Mouse (Mus musculus) CD4-positive naive resting alpha-beta T cell, adult 57 days (primary cell): ENCODE measurements around the gene Tmem37. TPM values are rescaled to one million over a fixed set of nuclear protein-coding genes. Genes with fewer than 3 reads are reported as not detected.

Source experiments
- total RNA-seq: library from RNA; stranded (reverse); gene quantifications from one replicate; pipeline ENCODE4 v1.2.4, GENCODE M21; 2023

The Tmem37 gene
- 0.74 TPM for total RNA-seq

GRCm38 (mm10) chr1:120073519-120074306 is at the start of gene Tmem37:
TSS of gene Tmem37 (minus strand) at chr1:120074074.

GRCm38 (mm10) chr1:120120969-120121811 is 47.3 kb upstream of the Tmem37 start, which contains the start of the genes Dbi and 3110009E18Rik:
TSS of gene Dbi (minus strand) at chr1:120121078.
TSS of gene 3110009E18Rik (plus strand) at chr1:120121187.

Other genes starting within 250 kb of the Tmem37 start
- gene Ptpn4, start 236.5 kb downstream of the Tmem37 start, total RNA-seq, result 20.3 TPM
- 3.2 TPM for gene Tmem177, start 160.9 kb downstream of the Tmem37 start, total RNA-seq
- not detected for gene Cfap221, start 76.8 kb downstream of the Tmem37 start, total RNA-seq
- not detected for gene Sctr, start 67.2 kb downstream of the Tmem37 start, total RNA-seq
- gene Dbi, start 47.0 kb upstream of the Tmem37 start, total RNA-seq, result 32.2 TPM
- 9.8 TPM for gene 3110009E18Rik, start 47.1 kb upstream of the Tmem37 start, total RNA-seq
- 0.50 TPM for gene Steap3, start 198.6 kb upstream of the Tmem37 start, total RNA-seq